In the genomic region with DNA sequence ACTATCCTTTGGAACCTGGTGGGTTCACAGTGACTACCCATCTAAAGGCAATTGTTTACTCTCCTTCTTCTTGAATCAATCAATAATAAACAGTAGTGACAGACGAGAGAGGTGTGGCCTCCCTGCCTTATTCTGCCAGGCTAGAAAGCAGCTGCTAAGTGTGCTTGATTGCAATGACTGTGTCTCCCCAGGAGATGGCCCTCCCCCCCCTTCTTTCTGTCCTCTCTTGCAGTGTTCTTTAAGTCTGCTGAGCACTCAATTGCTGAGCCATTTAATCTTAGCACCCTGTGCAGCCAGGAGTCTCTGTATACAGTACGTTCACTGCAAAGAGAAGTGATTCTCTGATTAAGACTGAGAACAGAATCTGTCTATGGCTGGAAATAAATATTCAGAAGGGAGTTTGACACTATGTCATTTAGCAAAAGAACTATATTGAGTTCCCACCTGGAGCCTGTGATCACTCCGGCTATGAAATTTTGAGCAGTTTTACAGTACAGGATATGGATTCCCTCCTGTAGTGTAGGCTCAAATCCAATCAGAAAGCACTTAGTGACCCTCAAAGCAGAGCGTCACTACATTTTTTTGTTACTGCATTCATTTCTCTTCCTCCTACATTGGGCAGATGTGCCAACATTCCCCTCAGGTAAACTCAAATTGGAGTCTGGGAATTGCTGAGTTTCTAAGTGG, we compare ENCODE assay signal across 10 mouse cellular contexts. TPM values are rescaled to one million over a fixed set of nuclear protein-coding genes. Genes with fewer than 3 reads are reported as not detected.
DNase-seq lines count a peak whose midpoint lies in the region; ATAC-seq and TF ChIP-seq lines count a peak whose summit lies in the region.
"Had no signal": no experiment of that assay in that cellular context is flagged by ENCODE, and none has a peak within 500 bp of the region (broad histone marks: within the 10 kb centered on the region; RNA-seq: fewer than 3 reads in every experiment).

No protein-coding gene starts in this region.

- no peak for TF ChIP-seq POLR2A in lung, adult 2 months (IDR thresholded peaks at IDR 0.05; ENCODE audit: borderline replicate concordance, extremely low read depth, low read depth, low read length)

- no peaks in the 10 kb centered on the region for H3K4me1 ChIP-seq in lung, postnatal 0 days (ENCODE audit: insufficient read depth, low read depth, low read length)
- no peaks in the 10 kb centered on the region for H3K4me1 ChIP-seq in stomach, postnatal 0 days (replicated peaks; ENCODE audit: control insufficient read depth, insufficient read depth)
- H3K4me1 ChIP-seq in lung, adult 2 months (ENCODE audit: control insufficient read depth, insufficient read depth, low read length): no peaks in the 10 kb centered on the region
- H3K4me1 ChIP-seq: heart, embryonic 13.5 days; liver, embryonic 13.5 days had no signal

- H3K27me3 ChIP-seq in lung, postnatal 0 days (replicated peaks; ENCODE audit: insufficient read depth, low read length): no peaks in the 10 kb centered on the region
- no peaks in the 10 kb centered on the region for H3K27me3 ChIP-seq in stomach, postnatal 0 days (ENCODE audit: control insufficient read depth, insufficient read depth, low read length)
- H3K27me3 ChIP-seq: heart, embryonic 13.5 days; liver, embryonic 13.5 days had no signal

- H3K4me3 ChIP-seq in lung, postnatal 0 days (ENCODE audit: low read depth, low read length): no peak overlapping the region
- no peak overlapping the region for H3K4me3 ChIP-seq in stomach, postnatal 0 days (ENCODE audit: low read depth, low read length)
- no peak overlapping the region for H3K4me3 ChIP-seq in lung, adult 2 months (replicated peaks; ENCODE audit: extremely low read depth, low read depth, low read length)
- H3K4me3 ChIP-seq: heart, embryonic 13.5 days; liver, embryonic 13.5 days had no signal

- no peak for DNase-seq in lung, postnatal 0 days (ENCODE audit: low spot score)
- DNase-seq in lung, adult 18-20 months: no peak
- peak; percentile 24 for DNase-seq in brain, embryonic 18.5 days (ENCODE audit: low read depth, low spot score)
- DNase-seq in stomach, postnatal 0 days (ENCODE audit: low spot score): peak; percentile 26
- no peak for DNase-seq in lung, postnatal 36 days
- DNase-seq in lung, postnatal 25 days (ENCODE audit: low spot score): no peak
- no peak for DNase-seq in lung, adult 2 months
- DNase-seq: liver, embryonic 13.5 days had no signal

- 58% methylated on average over 4 of the region's 4 CpGs for WGBS in lung, postnatal 0 days
- 56% methylated on average over 4 of the region's 4 CpGs for WGBS in stomach, postnatal 0 days
- 57% methylated on average over 4 of the region's 4 CpGs for WGBS in lung, adult 2 months

- no peak overlapping the region for H3K4me2 ChIP-seq in lung, postnatal 0 days (replicated peaks; ENCODE audit: low read depth, low read length)
- no peak overlapping the region for H3K4me2 ChIP-seq in stomach, postnatal 0 days (replicated peaks; ENCODE audit: low read depth)
- H3K4me2 ChIP-seq: heart, embryonic 13.5 days; liver, embryonic 13.5 days had no signal

- no peaks in the 10 kb centered on the region for H3K9me3 ChIP-seq in lung, postnatal 0 days (ENCODE audit: low read length)
- H3K9me3 ChIP-seq in stomach, postnatal 0 days (ENCODE audit: control insufficient read depth, low read length): no peaks in the 10 kb centered on the region
- H3K9me3 ChIP-seq: heart, embryonic 13.5 days; liver, embryonic 13.5 days had no signal

- no peak for ATAC-seq in lung, postnatal 0 days
- peak; percentile 79 for ATAC-seq in megakaryocyte progenitor cell, adult 5-6 weeks (replicated peaks; ENCODE audit: poor library complexity)
- no peak for ATAC-seq in stomach, postnatal 0 days (ENCODE audit: low FRiP score, low TSS enrichment)

- H3K27ac ChIP-seq in lung, postnatal 0 days (ENCODE audit: low read length): no peak overlapping the region
- H3K27ac ChIP-seq in stomach, postnatal 0 days (replicated peaks): no peak overlapping the region
- H3K27ac ChIP-seq: heart, embryonic 13.5 days; liver, embryonic 13.5 days had no signal

- H3K9ac ChIP-seq in lung, postnatal 0 days (replicated peaks; ENCODE audit: low read depth): no peak overlapping the region
- no peak overlapping the region for H3K9ac ChIP-seq in stomach, postnatal 0 days (ENCODE audit: low read length)
- H3K9ac ChIP-seq: heart, embryonic 13.5 days; liver, embryonic 13.5 days had no signal

- no peak for TF ChIP-seq EP300 in lung, postnatal 0 days (IDR thresholded peaks at IDR 0.05)
- no peak for TF ChIP-seq EP300 in stomach, postnatal 0 days (optimal IDR thresholded peaks at IDR 0.05)

- TF ChIP-seq CTCF in lung, postnatal 0 days (IDR thresholded peaks at IDR 0.05): peak; percentile 13; the same call in 1 of the 2 replicates
- peak; percentile 59 for TF ChIP-seq CTCF in stomach, postnatal 0 days (IDR thresholded peaks at IDR 0.05; ENCODE audit: low read depth)
- no peak for TF ChIP-seq CTCF in lung, adult 2 months (IDR thresholded peaks at IDR 0.05; ENCODE audit: insufficient read depth, low read length)

- H3K36me3 ChIP-seq in lung, postnatal 0 days (ENCODE audit: insufficient read depth, low read length): no peaks in the 10 kb centered on the region
- H3K36me3 ChIP-seq in stomach, postnatal 0 days (ENCODE audit: control insufficient read depth, insufficient read depth, low read length): no peaks in the 10 kb centered on the region
- H3K36me3 ChIP-seq: heart, embryonic 13.5 days; liver, embryonic 13.5 days had no signal

RNA-seq across cellular contexts. Expression of gene Kcnh8, which starts 32.8 kb away (rescaled TPM):
- 0.02 and 0.08 TPM in 2 replicates for polyA plus RNA-seq in lung, postnatal 0 days (2015; fragmentation: Nextera tagmentation; extraction: Ambion mirVana)
- not detected in 2 replicates for total RNA-seq in megakaryocyte progenitor cell, adult 5-6 weeks (2015)
- total RNA-seq in megakaryocyte progenitor cell, adult 5-6 weeks (2017): not detected in 2 replicates
- 0.18 and 0.28 TPM in 2 replicates for polyA plus RNA-seq in stomach, postnatal 0 days (2015; fragmentation: Nextera tagmentation; extraction: Ambion mirVana)
- 0.05 TPM in 1 of 2 replicates, not detected in the other for polyA plus RNA-seq in lung, adult 2 months (2012; rRNA removed)
- polyA plus RNA-seq: heart, embryonic 13.5 days; liver, embryonic 13.5 days had no signal

Comparison
In these comparisons a context has a peak if more than half of its experiments do, and no peak if none do; other contexts are left out.
1. DNase-seq: peak in brain, embryonic 18.5 days (single experiment) and stomach, postnatal 0 days (single experiment); none in lung, postnatal 0 days (single experiment), lung, adult 18-20 months (0 of 2), lung, postnatal 36 days (single experiment), lung, postnatal 25 days (single experiment) and lung, adult 2 months (single experiment).